Mouse (Mus musculus): ENCODE measurements at regions not wholly inside any gene's neighbourhood (a gene's known extent, or its start where the extent isn't known, plus 50 kb on each side); places are given as distances from the start of the nearest gene placed in this dataset.

GRCm38 (mm10) chr10:37282951-37283350 is 144.2 kb upstream of the Marcks start:
- ATAC-seq (ENCODE audit: low FRiP score, low read depth): no peak
- Histone ChIP-seq H3K27me3 (replicated peaks) (no peaks in the 10 kb centered on the region), H3K9ac (no peak overlapping the region), H3K4me2 (replicated peaks) (no peak overlapping the region), H3K4me1 (no peaks in the 10 kb centered on the region), H3K27ac (no peak overlapping the region), H3K4me3 (no peak overlapping the region), H3K36me3 (no peaks in the 10 kb centered on the region), H3K9me3 (no peaks in the 10 kb centered on the region)

- ATAC-seq (ENCODE audit: low FRiP score, low read depth): no peak
- Histone ChIP-seq H3K4me3 (no peak overlapping the region), H3K27me3 (replicated peaks) (no peaks in the 10 kb centered on the region), H3K36me3 (no peaks in the 10 kb centered on the region), H3K4me1 (no peaks in the 10 kb centered on the region), H3K4me2 (replicated peaks) (no peak overlapping the region), H3K9me3 (no peaks in the 10 kb centered on the region), H3K27ac (no peak overlapping the region), H3K9ac (no peak overlapping the region)
- WGBS: 93% methylated on average over 4 of the region's 4 CpGs
Observed at GRCm38 (mm10) chr10:37280823-37281222, 142.1 kb upstream of the Marcks start.

GRCm38 (mm10) chr10:37280150-37280820 is 141.6 kb upstream of the Marcks start:
- Histone ChIP-seq H3K4me3 (no peak overlapping the region), H3K4me1 (no peaks in the 10 kb centered on the region), H3K36me3 (no peaks in the 10 kb centered on the region), H3K4me2 (replicated peaks) (no peak overlapping the region), H3K27me3 (replicated peaks) (no peaks in the 10 kb centered on the region), H3K9me3 (no peaks in the 10 kb centered on the region), H3K9ac (no peak overlapping the region), H3K27ac (no peak overlapping the region)
- WGBS: 86% methylated on average over 6 of the region's 6 CpGs
- no peak for ATAC-seq (ENCODE audit: low FRiP score, low read depth)

- H3K9ac ChIP-seq: no peak overlapping the region
- no peaks in the 10 kb centered on the region for H3K36me3 ChIP-seq
- no peaks in the 10 kb centered on the region for H3K4me1 ChIP-seq
- no peaks in the 10 kb centered on the region for H3K27me3 ChIP-seq (replicated peaks)
- H3K4me2 ChIP-seq (replicated peaks): no peak overlapping the region
- H3K27ac ChIP-seq: no peak overlapping the region
- 46% methylated on average over 1 of the region's 1 CpGs for WGBS
- ATAC-seq (ENCODE audit: low FRiP score, low read depth): no peak
- H3K9me3 ChIP-seq: no peaks in the 10 kb centered on the region
- H3K4me3 ChIP-seq: no peak overlapping the region
Observed at GRCm38 (mm10) chr10:37279316-37279715, 140.6 kb upstream of the Marcks start.

- Histone ChIP-seq H3K36me3 (no peaks in the 10 kb centered on the region), H3K4me3 (no peak overlapping the region), H3K4me2 (replicated peaks) (no peak overlapping the region), H3K9ac (no peak overlapping the region), H3K4me1 (no peaks in the 10 kb centered on the region), H3K9me3 (no peaks in the 10 kb centered on the region), H3K27ac (no peak overlapping the region), H3K27me3 (replicated peaks) (no peaks in the 10 kb centered on the region)
- 79% methylated on average over 1 of the region's 1 CpGs for WGBS
- no peak for ATAC-seq (ENCODE audit: low FRiP score, low read depth)
Observed at GRCm38 (mm10) chr10:37275857-37276256, 137.1 kb upstream of the Marcks start.

GRCm38 (mm10) chr10:37275271-37275670 is 136.6 kb upstream of the Marcks start:
- no peaks in the 10 kb centered on the region for H3K9me3 ChIP-seq
- H3K9ac ChIP-seq: no peak overlapping the region
- H3K36me3 ChIP-seq: no peaks in the 10 kb centered on the region
- H3K4me2 ChIP-seq (replicated peaks): no peak overlapping the region
- H3K4me1 ChIP-seq: no peaks in the 10 kb centered on the region
- no peak overlapping the region for H3K4me3 ChIP-seq
- ATAC-seq (ENCODE audit: low FRiP score, low read depth): no peak
- no peak overlapping the region for H3K27ac ChIP-seq
- WGBS: 67% methylated on average over 7 of the region's 7 CpGs
- no peaks in the 10 kb centered on the region for H3K27me3 ChIP-seq (replicated peaks)

- Histone ChIP-seq H3K9ac (no peak overlapping the region), H3K27ac (no peak overlapping the region), H3K27me3 (replicated peaks) (no peaks in the 10 kb centered on the region), H3K4me2 (replicated peaks) (no peak overlapping the region), H3K4me1 (no peaks in the 10 kb centered on the region), H3K9me3 (no peaks in the 10 kb centered on the region), H3K36me3 (no peaks in the 10 kb centered on the region), H3K4me3 (no peak overlapping the region)
- whole genome bisulfite sequencing: 85% methylated on average over 1 of the region's 1 CpGs
- ATAC-seq (ENCODE audit: low FRiP score, low read depth): no peak
Observed at GRCm38 (mm10) chr10:37271967-37272366, 133.2 kb upstream of the Marcks start.

GRCm38 (mm10) chr10:37270236-37271000 is 131.7 kb upstream of the Marcks start:
- no peaks in the 10 kb centered on the region for H3K27me3 ChIP-seq (replicated peaks)
- WGBS: 83% methylated on average over 10 of the region's 10 CpGs
- no peaks in the 10 kb centered on the region for H3K36me3 ChIP-seq
- no peaks in the 10 kb centered on the region for H3K4me1 ChIP-seq
- no peak overlapping the region for H3K27ac ChIP-seq
- ATAC-seq (ENCODE audit: low FRiP score, low read depth): no peak
- no peaks in the 10 kb centered on the region for H3K9me3 ChIP-seq
- H3K9ac ChIP-seq: no peak overlapping the region
- H3K4me3 ChIP-seq: no peak overlapping the region
- no peak overlapping the region for H3K4me2 ChIP-seq (replicated peaks)

GRCm38 (mm10) chr10:37266909-37267308 is 128.2 kb upstream of the Marcks start:
- WGBS: 51% methylated on average over 1 of the region's 1 CpGs
- Histone ChIP-seq H3K27me3 (replicated peaks) (no peaks in the 10 kb centered on the region), H3K27ac (no peak overlapping the region), H3K9me3 (no peaks in the 10 kb centered on the region), H3K36me3 (no peaks in the 10 kb centered on the region), H3K4me2 (replicated peaks) (no peak overlapping the region), H3K9ac (no peak overlapping the region), H3K4me1 (no peaks in the 10 kb centered on the region), H3K4me3 (no peak overlapping the region)
- no peak for ATAC-seq (ENCODE audit: low FRiP score, low read depth)

GRCm38 (mm10) chr10:37260791-37261488 is 122.2 kb upstream of the Marcks start:
- no peaks in the 10 kb centered on the region for H3K9me3 ChIP-seq
- H3K27me3 ChIP-seq (replicated peaks): no peaks in the 10 kb centered on the region
- H3K4me1 ChIP-seq: no peaks in the 10 kb centered on the region
- no peak overlapping the region for H3K27ac ChIP-seq
- ATAC-seq (ENCODE audit: low FRiP score, low read depth): no peak
- WGBS: 82% methylated on average over 8 of the region's 8 CpGs
- no peak overlapping the region for H3K9ac ChIP-seq
- H3K36me3 ChIP-seq: no peaks in the 10 kb centered on the region
- no peak overlapping the region for H3K4me3 ChIP-seq
- no peak overlapping the region for H3K4me2 ChIP-seq (replicated peaks)

- no peak overlapping the region for H3K27ac ChIP-seq
- H3K4me3 ChIP-seq: no peak overlapping the region
- ATAC-seq (ENCODE audit: low FRiP score, low read depth): no peak
- no peaks in the 10 kb centered on the region for H3K27me3 ChIP-seq (replicated peaks)
- no peaks in the 10 kb centered on the region for H3K9me3 ChIP-seq
- no peaks in the 10 kb centered on the region for H3K36me3 ChIP-seq
- 90% methylated on average over 3 of the region's 3 CpGs for WGBS
- H3K4me1 ChIP-seq: no peaks in the 10 kb centered on the region
- no peak overlapping the region for H3K4me2 ChIP-seq (replicated peaks)
- no peak overlapping the region for H3K9ac ChIP-seq
Observed at GRCm38 (mm10) chr10:37259186-37259585, 120.5 kb upstream of the Marcks start.

GRCm38 (mm10) chr10:37257544-37257943 is 118.8 kb upstream of the Marcks start:
- Histone ChIP-seq H3K27me3 (replicated peaks) (no peaks in the 10 kb centered on the region), H3K4me1 (no peaks in the 10 kb centered on the region), H3K9ac (no peak overlapping the region), H3K9me3 (no peaks in the 10 kb centered on the region), H3K36me3 (no peaks in the 10 kb centered on the region), H3K27ac (no peak overlapping the region), H3K4me3 (no peak overlapping the region), H3K4me2 (replicated peaks) (no peak overlapping the region)
- no peak for ATAC-seq (ENCODE audit: low FRiP score, low read depth)
- 83% methylated on average over 6 of the region's 6 CpGs for whole genome bisulfite sequencing
